Mouse (Mus musculus) urinary bladder, postnatal 36 days (tissue): ENCODE measurements around the gene Atp11b.

Experiments
- DNase-seq, 2 experiments: peaks; one replicate each; pipeline ENCODE4 v3.0.0; 2022; ENCODE audit warnings: low spot score in 2 of 2, mixed read lengths in 1 of 2

Gene Atp11b

GRCm38 (mm10) chr3:35779748-35780147 is 25.8 kb downstream of the Atp11b start:
- DNase-seq, result no peak

GRCm38 (mm10) chr3:35802040-35802439 is 48.1 kb downstream of the Atp11b start:
- no peak for DNase-seq

GRCm38 (mm10) chr3:35819887-35820286 is 66.0 kb downstream of the Atp11b start:
- DNase-seq, result no peak

- no peak for DNase-seq
Measured at GRCm38 (mm10) chr3:35822036-35822435, 68.1 kb downstream of the Atp11b start.

GRCm38 (mm10) chr3:35849326-35849725 is 95.4 kb downstream of the Atp11b start:
- DNase-seq, result no peak

GRCm38 (mm10) chr3:35883267-35883666 is 129.4 kb downstream of the Atp11b start:
- DNase-seq, result no peak

GRCm38 (mm10) chr3:35889531-35889930 is 135.6 kb downstream of the Atp11b start:
- DNase-seq, result no peak

- no peak for DNase-seq
Measured at GRCm38 (mm10) chr3:35891123-35891522, 137.2 kb downstream of the Atp11b start.

- DNase-seq, result no peak
Measured at GRCm38 (mm10) chr3:35893156-35893555, 139.2 kb downstream of the Atp11b start.

GRCm38 (mm10) chr3:35897900-35898299 is 144.0 kb downstream of the Atp11b start:
- no peak for DNase-seq

GRCm38 (mm10) chr3:35899109-35899508 is 145.2 kb downstream of the Atp11b start:
- no peak for DNase-seq

- DNase-seq, result no peak
Measured at GRCm38 (mm10) chr3:35900555-35901204, 146.8 kb downstream of the Atp11b start.
